Mouse (Mus musculus) limb, embryonic 13.5 days (tissue): ENCODE results near the gene Atp9a. TPM values are rescaled to one million over a fixed set of nuclear protein-coding genes. Genes with fewer than 3 reads are reported as not detected.

ENCODE experiments used
- ATAC-seq: fragments of 200-750 bp; cut with Nextera tagmentation; 2 replicates; pipeline ENCODE4 v1.8.0; 2017; ENCODE audit warnings: low read depth, moderate number of reproducible peaks, moderate TSS enrichment; ENCODE audit not compliant: low FRiP score
- H3K27ac ChIP-seq: fragments of 300-500 bp; sonication (generic); 2 replicates; pipeline ENCODE4 v1.5.1; 2015; ENCODE audit warnings: inconsistent platforms, mild to moderate bottlenecking, moderate library complexity
- H3K27me3 ChIP-seq: fragments of 300-500 bp; sonication (generic); 2 replicates; pipeline ENCODE4 v1.6.1; 2015; ENCODE audit warnings: mild to moderate bottlenecking, inconsistent platforms
- H3K36me3 ChIP-seq: fragments of 300-500 bp; sonication (generic); 2 replicates; pipeline ENCODE4 v1.6.1; 2015; ENCODE audit warnings: inconsistent platforms, mild to moderate bottlenecking, moderate library complexity
- H3K4me1 ChIP-seq: fragments of 300-500 bp; sonication (generic); 2 replicates; pipeline ENCODE4 v1.6.1; 2015; ENCODE audit warnings: inconsistent platforms
- H3K4me2 ChIP-seq: fragments of 300-500 bp; sonication (generic); replicated peaks from 2 replicates; pipeline ENCODE4 v1.6.1; 2015; ENCODE audit warnings: inconsistent platforms, mild to moderate bottlenecking, moderate library complexity
- H3K4me3 ChIP-seq: fragments of 300-500 bp; sonication (generic); 2 replicates; pipeline ENCODE4 v1.5.1; 2015; ENCODE audit warnings: moderate library complexity, mild to moderate bottlenecking, inconsistent platforms
- H3K9ac ChIP-seq: fragments of 300-500 bp; sonication (generic); 2 replicates; pipeline ENCODE4 v1.6.1; 2015; ENCODE audit warnings: mild to moderate bottlenecking, inconsistent platforms
- H3K9me3 ChIP-seq: fragments of 300-500 bp; sonication (generic); 2 replicates; pipeline ENCODE4 v1.6.1; 2016; ENCODE audit warnings: inconsistent platforms
- WGBS: fragments of 180-500 bp; shearing (Covaris S2); methylation state at CpG from one replicate; pipeline ENCODE4 v1.1.7; 2015; 5-methylcytosine and 5-hydroxymethylcytosine counted together
- polyA plus RNA-seq: library from polyadenylated mRNA; unstranded; fragments of >200 nt; fragmentation: Nextera tagmentation; extraction: Ambion mirVana; gene quantifications from 2 replicates; pipeline ENCODE4 v1.2.1, GENCODE M21; 2015

Gene Atp9a
- polyA plus RNA-seq, 1 experiment from 2014 or later: 22.6 TPM

DNA sequence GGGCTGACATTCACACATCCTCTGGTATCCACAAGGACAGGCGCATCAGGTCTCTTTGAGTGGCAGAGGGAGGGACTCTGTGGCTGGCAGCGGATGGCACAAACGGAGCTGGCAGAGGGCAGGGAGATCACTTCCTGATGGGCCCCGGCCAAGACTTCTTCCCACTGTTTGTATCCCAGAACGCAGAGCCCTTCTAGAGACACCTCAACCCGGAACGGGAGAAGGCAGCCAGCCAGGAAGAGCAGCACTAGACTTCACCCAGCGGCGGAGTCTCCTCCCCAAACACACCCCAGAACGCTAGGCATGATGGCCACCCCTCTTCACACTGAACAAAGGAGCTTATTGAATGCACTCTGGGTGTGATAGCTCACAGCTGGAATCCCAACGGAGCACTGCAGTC, 8.2 kb downstream of the Atp9a start:
- Histone ChIP-seq H3K27ac (no peak overlapping the region), H3K4me2 (no peak overlapping the region), H3K4me3 (no peak overlapping the region), H3K9ac (no peak overlapping the region), H3K9me3 (peaks cover 3% of the 10 kb centered on the region; the same call in 1 of the 2 replicates), H3K27me3 (no peaks in the 10 kb centered on the region), H3K36me3 (no peaks in the 10 kb centered on the region), H3K4me1 (peaks cover 16% of the 10 kb centered on the region; the same call in 1 of the 2 replicates)
- ATAC-seq: no peak
- WGBS: 62% methylated on average over 11 of the region's 11 CpGs

DNA sequence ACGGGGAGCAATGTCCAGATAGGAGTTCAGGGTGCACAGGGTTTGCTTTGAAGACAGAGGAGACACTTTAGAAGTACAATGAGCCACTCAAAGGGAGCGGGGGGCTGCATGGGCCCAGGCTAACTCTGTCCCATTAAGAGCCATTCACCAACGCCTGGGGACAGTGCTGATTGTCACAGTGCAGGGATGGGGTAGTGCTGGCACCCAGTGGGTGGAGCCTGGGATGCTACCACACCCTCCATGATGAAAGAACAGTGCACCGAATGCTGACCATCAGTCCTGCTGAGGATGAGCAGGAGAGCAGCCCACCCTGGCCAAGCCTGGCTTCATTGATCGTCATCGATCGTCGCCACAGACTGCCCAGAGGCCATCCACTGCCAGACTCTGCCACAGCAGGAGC, 11.0 kb downstream of the Atp9a start:
- ATAC-seq: no peak

DNA sequence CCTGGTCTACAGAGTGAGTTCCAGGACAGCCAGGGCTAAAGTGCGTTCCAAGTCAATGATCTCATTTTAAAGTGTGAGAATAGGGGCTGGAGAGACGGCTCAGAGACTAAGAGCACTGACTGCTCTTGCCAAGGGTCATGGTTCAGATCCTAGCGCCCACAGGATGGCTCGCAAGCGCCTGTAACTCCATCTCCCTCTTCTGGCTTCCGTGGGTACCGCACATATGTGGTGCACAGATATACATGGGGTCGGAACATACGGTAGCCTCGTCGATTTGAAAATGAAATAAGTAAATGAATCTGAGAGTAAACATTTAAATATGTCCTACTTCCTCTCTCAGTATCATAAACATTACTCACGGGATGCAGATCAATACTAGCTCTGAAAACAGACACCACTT, 12.5 kb downstream of the Atp9a start:
- Histone ChIP-seq H3K4me1 (peaks cover 24% of the 10 kb centered on the region; the same call in 1 of the 2 replicates), H3K4me3 (no peak overlapping the region), H3K4me2 (no peak overlapping the region), H3K9ac (no peak overlapping the region), H3K36me3 (no peaks in the 10 kb centered on the region), H3K9me3 (no peaks in the 10 kb centered on the region), H3K27ac (no peak overlapping the region), H3K27me3 (no peaks in the 10 kb centered on the region)
- 78% methylated on average over 12 of the region's 12 CpGs for WGBS
- ATAC-seq: no peak

More for the DNA sequence above, 11.0 kb downstream of the Atp9a start:
- Histone ChIP-seq H3K9me3 (no peaks in the 10 kb centered on the region), H3K27ac (no peak overlapping the region), H3K36me3 (no peaks in the 10 kb centered on the region), H3K9ac (no peak overlapping the region), H3K27me3 (no peaks in the 10 kb centered on the region), H3K4me3 (no peak overlapping the region), H3K4me1 (peaks cover 18% of the 10 kb centered on the region; the same call in 1 of the 2 replicates), H3K4me2 (no peak overlapping the region)
- 76% methylated on average over 8 of the region's 8 CpGs for WGBS

DNA sequence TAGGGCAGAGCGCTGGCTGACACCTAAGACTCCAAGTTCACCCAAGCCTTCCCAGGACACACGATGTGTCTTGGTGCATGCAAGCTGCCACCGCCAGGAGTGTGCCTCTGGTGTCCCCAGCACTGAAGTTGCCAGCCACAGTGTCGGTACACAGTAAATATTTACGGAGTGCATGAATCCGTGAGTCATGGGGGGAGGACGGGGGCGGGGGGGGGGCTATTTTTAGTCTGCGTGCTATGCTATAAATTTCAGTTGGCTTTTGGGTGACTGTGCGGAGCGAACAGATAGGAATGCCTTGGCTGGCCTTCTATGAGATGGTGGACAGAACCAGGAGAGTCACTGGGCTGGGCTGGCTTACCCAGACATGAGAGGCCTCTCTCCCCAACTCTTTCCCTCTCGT, 14.2 kb downstream of the Atp9a start:
- H3K4me2 ChIP-seq: no peak overlapping the region
- H3K9me3 ChIP-seq: no peaks in the 10 kb centered on the region
- H3K36me3 ChIP-seq: no peaks in the 10 kb centered on the region
- H3K4me1 ChIP-seq: peaks cover 24% of the 10 kb centered on the region; the same call in 1 of the 2 replicates
- H3K27ac ChIP-seq: no peak overlapping the region; the same call in 1 of the 2 replicates
- no peak overlapping the region for H3K9ac ChIP-seq
- no peak for ATAC-seq
- H3K4me3 ChIP-seq: no peak overlapping the region
- H3K27me3 ChIP-seq: no peaks in the 10 kb centered on the region
- WGBS: 79% methylated on average over 12 of the region's 12 CpGs

DNA sequence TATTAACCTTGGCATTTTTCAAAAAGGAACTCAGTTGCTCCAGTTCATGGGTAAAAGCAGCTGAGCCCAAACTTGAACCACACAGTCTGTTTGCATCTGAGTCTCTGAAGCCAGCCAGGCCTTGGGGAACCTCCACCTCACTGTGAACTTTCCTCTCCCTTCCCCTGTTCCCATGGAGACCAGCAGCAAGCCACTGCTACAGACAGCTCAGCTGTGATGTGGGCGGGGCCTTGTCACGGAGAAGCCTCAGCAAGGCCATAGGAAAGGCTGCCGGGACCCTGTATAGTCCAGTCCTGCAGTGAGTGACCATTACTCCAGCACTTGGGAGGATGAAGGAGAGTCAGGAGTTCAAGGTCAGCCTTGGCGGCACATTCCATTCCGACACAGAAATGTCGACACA, 16.2 kb downstream of the Atp9a start:
- no peak overlapping the region for H3K9ac ChIP-seq
- 65% methylated on average over 6 of the region's 6 CpGs for WGBS
- no peak overlapping the region for H3K27ac ChIP-seq
- no peak overlapping the region for H3K4me3 ChIP-seq
- H3K36me3 ChIP-seq: no peaks in the 10 kb centered on the region
- H3K4me2 ChIP-seq: no peak overlapping the region
- ATAC-seq: peak; percentile 64
- H3K27me3 ChIP-seq: no peaks in the 10 kb centered on the region
- H3K9me3 ChIP-seq: no peaks in the 10 kb centered on the region
- H3K4me1 ChIP-seq: peaks cover 16% of the 10 kb centered on the region; the same call in 1 of the 2 replicates

DNA sequence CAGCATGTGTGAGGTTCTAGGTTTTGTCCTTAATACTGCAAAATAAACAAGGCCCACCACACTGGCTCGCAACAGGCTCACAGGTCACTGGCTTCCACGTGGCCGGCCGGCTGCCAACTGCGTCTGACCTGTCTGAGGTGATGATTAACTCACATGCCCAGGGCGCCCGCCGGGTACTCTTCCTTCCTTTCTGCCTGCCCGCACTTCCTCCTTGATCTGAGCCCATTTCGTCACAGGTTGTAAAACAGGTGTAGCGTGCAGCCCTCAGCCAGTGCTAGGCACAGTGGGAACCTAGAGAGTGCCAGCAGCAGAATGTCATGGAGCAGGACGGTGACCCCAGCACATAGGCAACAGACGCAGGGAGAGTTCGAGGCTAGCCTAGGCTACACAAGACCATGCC, 20.9 kb downstream of the Atp9a start:
- Histone ChIP-seq H3K4me3 (no peak overlapping the region), H3K4me1 (peaks cover 18% of the 10 kb centered on the region), H3K9ac (no peak overlapping the region), H3K36me3 (no peaks in the 10 kb centered on the region), H3K27ac (no peak overlapping the region), H3K9me3 (no peaks in the 10 kb centered on the region), H3K4me2 (no peak overlapping the region), H3K27me3 (no peaks in the 10 kb centered on the region)
- ATAC-seq: no peak
- WGBS: 83% methylated on average over 14 of the region's 14 CpGs

DNA sequence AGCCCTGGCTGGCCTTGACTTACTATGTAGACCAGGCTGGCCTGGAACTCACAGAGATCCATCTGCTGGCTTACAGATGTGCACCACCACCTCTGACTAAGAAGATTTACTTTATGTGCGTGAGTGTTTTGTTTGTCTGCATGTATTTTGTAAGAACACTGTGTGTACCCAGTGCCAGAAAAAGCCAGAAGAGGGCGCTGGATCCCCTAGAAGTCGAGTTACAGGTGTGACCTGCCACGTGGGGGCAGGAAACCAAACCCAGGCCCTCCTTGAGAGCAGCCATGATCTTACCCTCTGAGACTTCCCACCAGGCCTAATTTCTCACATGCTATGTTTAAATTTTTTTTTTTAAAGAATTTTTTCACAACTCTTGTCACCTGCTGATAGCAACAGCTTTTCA, 22.5 kb downstream of the Atp9a start:
- no peak overlapping the region for H3K4me3 ChIP-seq
- H3K4me1 ChIP-seq: peaks cover 11% of the 10 kb centered on the region
- H3K27ac ChIP-seq: no peak overlapping the region
- H3K27me3 ChIP-seq: no peaks in the 10 kb centered on the region
- ATAC-seq: no peak
- no peaks in the 10 kb centered on the region for H3K36me3 ChIP-seq
- WGBS: 66% methylated on average over 4 of the region's 4 CpGs
- H3K9me3 ChIP-seq: no peaks in the 10 kb centered on the region
- no peak overlapping the region for H3K9ac ChIP-seq
- H3K4me2 ChIP-seq: no peak overlapping the region

DNA sequence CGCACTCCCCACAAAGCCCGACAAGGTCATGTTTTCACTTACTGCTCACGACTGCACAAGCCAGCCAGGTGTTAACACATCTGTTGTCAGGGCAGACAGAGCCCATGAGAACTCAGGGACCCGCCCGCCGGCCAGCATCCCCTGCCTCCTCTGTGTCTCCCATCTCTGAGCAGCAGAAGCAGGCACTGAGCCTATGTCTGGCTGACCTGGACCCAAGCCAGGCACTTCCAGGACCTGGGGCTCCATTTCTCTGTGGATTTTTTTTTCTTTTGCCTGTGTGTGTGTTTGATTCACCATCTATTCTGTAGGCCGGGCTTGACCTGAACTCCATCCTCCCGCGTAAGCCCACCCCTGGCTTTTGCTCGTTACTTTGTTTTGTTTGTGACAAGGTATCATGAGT, 23.5 kb downstream of the Atp9a start:
- 63% methylated on average over 10 of the region's 10 CpGs for WGBS
- Histone ChIP-seq H3K4me3 (no peak overlapping the region), H3K9me3 (no peaks in the 10 kb centered on the region), H3K4me1 (peaks cover 11% of the 10 kb centered on the region), H3K36me3 (no peaks in the 10 kb centered on the region; the same call in 1 of the 2 replicates), H3K9ac (no peak overlapping the region), H3K4me2 (no peak overlapping the region), H3K27me3 (no peaks in the 10 kb centered on the region), H3K27ac (no peak overlapping the region)
- ATAC-seq: 0 out of 2 replicates have a peak, but pooled peaks have one; percentile 10

DNA sequence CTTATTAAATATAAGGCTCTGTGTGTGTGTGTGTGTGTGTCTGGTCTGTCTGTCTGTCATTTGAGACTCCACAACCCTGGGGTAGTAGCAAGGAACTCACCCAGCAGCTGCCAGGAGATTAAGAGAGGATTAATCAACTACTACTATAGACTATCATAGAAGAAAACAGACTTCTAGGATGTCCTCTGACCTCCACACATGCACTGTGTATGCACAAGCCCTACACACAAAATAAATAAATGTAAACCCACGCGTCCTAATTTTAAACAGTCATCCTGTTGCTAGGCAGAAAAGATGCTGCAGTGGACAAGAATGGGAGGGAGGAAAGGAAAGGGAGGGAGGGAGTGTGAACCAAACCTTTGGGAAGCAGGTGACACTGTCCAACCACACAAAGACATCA, 23.9 kb downstream of the Atp9a start:
- peak; percentile 60; the same call in 1 of the 2 replicates for ATAC-seq
- Histone ChIP-seq H3K9ac (no peak overlapping the region), H3K4me3 (no peak overlapping the region), H3K27me3 (no peaks in the 10 kb centered on the region), H3K27ac (no peak overlapping the region), H3K4me2 (no peak overlapping the region), H3K9me3 (no peaks in the 10 kb centered on the region), H3K4me1 (peaks cover 11% of the 10 kb centered on the region), H3K36me3 (no peaks in the 10 kb centered on the region; the same call in 1 of the 2 replicates)
- 79% methylated on average over 2 of the region's 2 CpGs for WGBS

DNA sequence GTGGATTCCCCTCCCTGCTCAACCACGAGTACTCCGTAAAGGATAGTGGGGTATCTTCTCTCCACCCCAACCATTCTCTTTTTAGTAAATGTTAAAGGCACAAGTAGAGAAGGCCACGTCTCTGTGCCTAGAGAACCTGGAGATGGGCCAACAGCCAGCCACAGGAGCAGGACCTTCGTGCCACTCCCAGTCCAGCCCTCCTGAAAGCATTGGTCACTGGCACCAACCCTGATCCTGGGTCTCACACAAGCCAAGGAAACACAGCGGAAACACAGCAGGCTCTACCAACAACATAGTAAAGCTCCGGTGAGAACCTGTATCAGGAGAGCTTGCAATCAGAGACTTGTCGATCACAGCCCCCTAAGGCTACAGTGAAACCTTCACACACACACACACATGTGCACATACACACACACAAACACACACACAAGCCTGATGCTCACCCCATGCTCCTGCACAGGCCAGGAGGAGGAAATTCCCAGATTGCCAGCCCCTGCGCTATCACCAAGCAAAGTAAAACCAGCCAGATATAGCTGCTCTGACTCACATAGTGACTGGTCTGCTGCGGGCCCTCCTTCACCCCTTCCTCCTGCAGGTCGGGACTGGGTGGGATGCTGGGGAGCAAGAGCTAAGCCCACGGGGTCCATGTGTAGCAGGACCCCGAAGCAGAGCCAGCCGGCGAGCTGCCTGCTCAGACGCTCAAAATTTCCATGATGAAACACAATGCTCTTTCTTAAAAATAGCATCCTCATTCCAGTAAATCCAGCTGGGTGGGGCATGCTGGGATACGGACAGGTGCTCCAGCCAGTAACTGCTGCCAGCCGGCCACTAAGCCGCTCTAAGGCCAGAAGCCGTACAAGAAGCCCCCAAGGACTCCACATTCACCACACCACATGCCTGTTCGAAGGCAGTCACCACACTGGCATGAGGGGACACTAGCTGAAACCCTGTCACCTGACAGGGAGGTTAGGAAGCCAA, 29.7 kb downstream of the Atp9a start:
- ATAC-seq: no peak
- Histone ChIP-seq H3K9ac (no peak overlapping the region), H3K27me3 (no peaks in the 10 kb centered on the region), H3K4me2 (no peak overlapping the region), H3K4me3 (no peak overlapping the region), H3K4me1 (peaks cover 9% of the 10 kb centered on the region; the same call in 1 of the 2 replicates), H3K27ac (peak overlapping the region; percentile 34; the same call in 1 of the 2 replicates), H3K9me3 (no peaks in the 10 kb centered on the region), H3K36me3 (peaks cover 19% of the 10 kb centered on the region)
- WGBS: 73% methylated on average over 20 of the region's 20 CpGs

DNA sequence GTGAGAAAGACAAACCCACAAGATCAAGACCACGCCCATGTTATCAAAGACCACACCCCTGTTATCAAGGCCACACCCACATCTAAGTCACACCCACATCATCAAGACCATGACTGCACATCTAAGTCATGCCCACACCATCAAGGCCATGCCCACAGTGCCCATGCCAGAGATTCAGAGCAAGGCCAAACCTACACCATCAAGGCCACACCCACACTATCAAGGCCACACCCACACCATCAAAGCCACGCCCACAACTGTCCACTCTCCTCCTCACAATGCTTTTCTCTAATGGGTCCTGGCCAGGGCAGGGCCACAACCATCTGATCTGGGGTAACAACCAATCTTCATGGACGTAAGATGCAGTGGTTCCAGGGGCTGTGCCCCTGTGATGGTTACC, 31.2 kb downstream of the Atp9a start:
- Histone ChIP-seq H3K27me3 (no peaks in the 10 kb centered on the region), H3K9me3 (no peaks in the 10 kb centered on the region), H3K4me1 (peaks cover 9% of the 10 kb centered on the region; the same call in 1 of the 2 replicates), H3K4me2 (no peak overlapping the region), H3K36me3 (peaks cover 24% of the 10 kb centered on the region), H3K4me3 (no peak overlapping the region), H3K9ac (no peak overlapping the region), H3K27ac (no peak overlapping the region)
- ATAC-seq: no peak
- WGBS: 78% methylated on average over 3 of the region's 3 CpGs

DNA sequence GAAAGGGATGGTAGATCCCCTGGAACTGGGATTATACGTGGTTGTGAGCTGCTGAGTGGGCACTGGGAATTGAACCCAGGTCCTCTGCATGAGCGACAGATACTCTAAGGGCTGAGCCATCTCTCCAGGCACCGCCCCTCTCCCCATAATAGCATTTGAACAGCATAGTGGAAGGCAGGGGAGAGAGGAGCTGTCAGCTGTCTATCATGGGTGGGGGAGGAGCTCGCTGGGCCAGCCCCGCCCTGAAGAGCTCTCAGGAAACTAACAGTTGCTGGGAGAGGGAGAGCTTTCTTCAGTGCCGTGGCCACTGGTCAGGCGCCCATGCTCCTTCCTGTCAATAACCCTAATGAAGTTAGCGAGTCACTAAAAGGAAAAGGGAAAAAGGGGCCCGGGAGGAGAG, 34.4 kb downstream of the Atp9a start:
- Histone ChIP-seq H3K9ac (no peak overlapping the region), H3K4me2 (no peak overlapping the region), H3K9me3 (no peaks in the 10 kb centered on the region), H3K27me3 (no peaks in the 10 kb centered on the region), H3K36me3 (peaks cover 37% of the 10 kb centered on the region), H3K4me1 (peaks cover 5% of the 10 kb centered on the region; the same call in 1 of the 2 replicates), H3K27ac (no peak overlapping the region), H3K4me3 (no peak overlapping the region)
- ATAC-seq: no peak
- 45% methylated on average over 9 of the region's 9 CpGs for WGBS
